Mouse (Mus musculus) mesoderm, embryonic 11.5 days (tissue): Measurements from ENCODE around the gene Ftl1.
A peak's percentile ranks its signal among the peaks of the same experiment; 100 is the strongest.
"Not testable (repeated sequence)": the region's sequence is repeated elsewhere in the genome, so short reads cannot be mapped to it uniquely, and the experiment has no call there.

Experiments
- DNase-seq: peaks from one replicate; pipeline ENCODE4 v3.0.0-alpha.2; 2012; ENCODE audit warnings: low read depth, low spot score

The Ftl1 gene

DNA sequence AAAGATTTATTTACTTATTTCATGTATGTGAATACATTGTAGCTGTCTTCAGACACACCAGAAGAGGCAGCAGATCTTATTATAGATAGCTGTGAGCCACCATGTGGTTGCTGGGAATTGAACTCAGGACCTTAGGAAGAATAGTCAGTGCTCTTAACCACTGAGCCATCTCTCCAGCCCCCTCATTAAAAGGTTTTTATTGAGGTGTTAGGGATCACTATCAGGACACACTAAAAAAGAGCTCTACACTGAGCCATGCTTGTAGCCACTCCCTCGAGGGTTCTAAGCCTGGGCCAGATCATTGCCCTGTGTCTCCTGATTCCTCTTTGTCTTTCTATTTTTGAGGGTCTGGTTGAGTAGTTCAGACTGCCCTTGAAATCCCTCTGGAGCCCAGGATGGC, 16.8 kb upstream of the Ftl1 start:
- DNase-seq = no peak

DNA sequence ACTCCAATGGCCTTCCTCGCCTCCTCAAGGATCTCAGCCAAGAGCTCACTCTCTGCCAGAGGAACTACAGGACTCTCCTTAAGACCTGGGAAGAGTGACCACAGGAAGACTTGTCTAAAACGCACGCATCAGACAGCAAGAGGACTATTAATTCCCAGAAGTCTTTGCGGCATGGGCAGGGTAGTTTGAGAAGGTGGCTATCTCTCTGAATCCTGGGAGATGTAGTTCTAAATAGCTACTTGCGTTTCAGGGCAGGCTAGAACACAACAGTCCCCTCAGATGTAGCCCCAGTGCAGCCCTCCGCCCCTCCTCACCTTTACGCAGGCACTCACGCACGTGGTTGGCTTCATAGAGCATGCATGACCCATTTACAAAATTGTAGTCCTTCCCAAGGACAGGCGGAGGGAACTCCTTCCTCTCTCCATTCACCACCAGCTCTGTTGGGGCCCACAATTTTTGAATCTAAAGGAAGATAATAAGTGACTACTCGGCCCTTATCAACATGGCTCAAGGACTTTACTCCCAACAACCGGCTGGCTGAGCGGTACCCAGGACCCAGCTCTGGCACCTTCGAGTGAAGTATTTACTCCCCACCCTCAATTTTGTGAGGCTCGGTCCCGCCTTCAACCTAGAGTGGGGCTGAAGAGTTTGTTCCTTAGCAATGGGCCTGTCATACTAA, 15.7 kb upstream of the Ftl1 start:
- DNase-seq = no peak

DNA sequence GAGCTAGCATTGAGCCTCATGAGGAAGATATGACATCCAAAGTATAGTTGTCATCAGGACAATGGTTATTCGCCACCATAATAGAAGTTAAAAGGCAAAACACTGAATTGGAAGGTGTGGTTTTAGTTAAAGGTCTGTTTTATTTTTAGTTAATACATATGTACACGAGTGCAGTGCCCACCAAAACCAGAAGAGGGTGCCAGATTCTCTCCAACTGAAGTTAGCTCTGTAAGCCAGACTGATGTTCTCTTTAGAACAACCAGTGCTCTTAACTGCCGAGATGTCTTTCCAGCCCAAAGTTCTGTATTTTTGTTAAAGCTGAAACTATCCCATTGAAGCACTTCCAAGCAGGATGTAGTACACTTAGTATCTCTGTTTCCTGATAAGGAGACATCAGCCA, 11.2 kb upstream of the Ftl1 start:
- DNase-seq = peak; percentile 69

DNA sequence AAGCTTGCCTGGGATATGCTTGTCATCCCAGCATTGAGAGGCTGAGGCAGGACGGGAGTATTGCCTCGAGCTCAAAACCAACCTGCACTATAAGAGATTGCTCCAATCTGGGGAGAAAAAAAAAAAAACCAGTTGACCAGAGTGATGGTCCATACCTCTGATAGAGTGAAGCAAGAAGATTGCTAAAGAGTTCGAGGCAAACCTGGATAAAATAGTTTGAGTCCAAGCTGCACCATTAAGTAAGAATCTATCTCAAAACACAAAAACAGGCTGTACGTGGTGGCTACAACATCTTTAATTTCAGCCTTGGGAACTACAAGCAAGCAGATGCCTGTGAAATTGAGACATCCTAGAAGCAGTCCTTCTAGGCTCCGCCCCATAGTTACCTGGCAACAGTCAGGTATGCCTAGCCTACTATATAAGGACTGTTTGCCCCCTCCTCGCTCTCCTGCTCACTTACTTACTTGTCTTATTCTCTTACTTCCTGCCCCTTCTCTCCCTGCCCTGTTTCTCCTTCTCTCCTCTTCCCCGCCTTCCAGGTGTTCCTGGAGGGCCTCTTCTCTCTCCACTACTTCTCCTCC, 7.5 kb upstream of the Ftl1 start:
- no peak for DNase-seq

DNA sequence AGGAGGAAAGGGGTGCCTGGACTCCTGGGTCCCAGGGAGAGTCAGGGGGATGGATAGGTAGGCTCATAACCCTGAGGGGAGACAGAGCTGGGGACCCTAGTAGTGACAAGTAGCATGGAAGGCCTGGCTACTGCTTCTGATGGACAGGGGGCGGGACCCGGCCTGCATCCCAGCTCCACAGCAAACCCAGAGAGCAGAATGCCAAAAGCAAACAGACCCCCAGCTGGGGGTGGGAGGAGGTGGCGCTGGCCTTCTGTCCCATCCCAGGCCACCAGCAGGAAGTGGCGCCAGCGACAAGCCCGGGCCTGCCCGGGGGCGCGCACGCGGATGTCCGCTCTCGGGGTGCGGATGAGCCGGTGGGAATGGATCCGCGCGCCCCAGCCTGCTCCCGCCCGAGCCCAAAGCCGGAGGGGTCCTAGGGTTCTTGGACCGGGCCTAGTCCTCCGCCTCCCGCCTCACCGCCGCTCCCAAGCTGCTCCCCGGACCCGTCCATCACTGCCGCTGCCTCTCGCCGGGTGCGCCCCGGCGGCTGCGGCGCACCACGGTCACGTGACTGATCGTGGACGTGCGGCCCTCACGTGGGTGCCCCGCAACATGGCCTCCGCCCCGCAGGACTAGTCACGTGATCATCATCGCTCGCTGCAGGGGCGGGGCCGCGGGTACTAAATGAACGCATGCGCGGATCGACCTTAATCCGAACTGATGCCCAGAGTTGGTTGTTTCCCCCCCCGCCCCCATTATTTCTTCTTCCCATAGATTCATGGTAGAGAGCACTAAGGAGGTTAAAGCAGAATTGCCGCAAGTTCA, 6.8 kb upstream of the Ftl1 start, which contains the start of gene Bax:
Gene Bax, minus strand, starts transcription at position 616 of the 807 bp plus-strand sequence.
- DNase-seq = peak; percentile 98

DNA sequence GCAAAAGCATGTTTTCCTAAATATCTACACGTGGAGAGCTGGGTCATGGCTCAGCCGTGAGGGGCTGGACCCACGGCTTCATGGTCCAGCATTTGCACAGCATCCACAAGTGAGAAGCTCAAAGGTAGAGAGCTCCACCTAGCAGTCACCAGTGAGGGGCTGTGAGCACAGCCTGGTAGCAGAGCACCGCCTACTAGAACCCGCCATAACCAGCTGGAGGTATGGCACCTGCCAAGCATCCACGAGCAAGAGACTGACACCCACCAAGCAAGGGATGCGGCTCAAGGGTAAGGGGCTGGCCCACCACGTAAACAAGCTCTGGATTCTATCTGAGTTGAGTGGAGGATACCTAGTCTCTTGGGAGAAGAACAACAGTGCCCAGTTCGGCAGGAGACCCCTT, 5.9 kb upstream of the Ftl1 start:
- no peak for DNase-seq

DNA sequence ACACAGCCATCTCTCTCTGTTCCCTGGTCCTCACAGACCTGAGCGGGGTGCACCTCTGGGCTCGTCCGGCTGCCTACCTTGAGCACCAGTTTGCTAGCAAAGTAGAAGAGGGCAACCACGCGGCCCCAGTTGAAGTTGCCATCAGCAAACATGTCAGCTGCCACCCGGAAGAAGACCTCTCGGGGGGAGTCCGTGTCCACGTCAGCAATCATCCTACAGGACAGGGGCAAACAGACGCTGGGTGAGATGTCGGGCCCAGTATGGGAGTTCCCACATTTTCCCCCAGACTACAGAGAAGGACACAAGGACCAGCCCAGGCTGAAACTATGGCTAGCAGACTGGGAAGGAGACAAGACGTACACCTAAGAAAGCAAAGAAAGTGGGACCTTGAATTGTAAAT, 5.4 kb upstream of the Ftl1 start:
- no peak for DNase-seq

DNA sequence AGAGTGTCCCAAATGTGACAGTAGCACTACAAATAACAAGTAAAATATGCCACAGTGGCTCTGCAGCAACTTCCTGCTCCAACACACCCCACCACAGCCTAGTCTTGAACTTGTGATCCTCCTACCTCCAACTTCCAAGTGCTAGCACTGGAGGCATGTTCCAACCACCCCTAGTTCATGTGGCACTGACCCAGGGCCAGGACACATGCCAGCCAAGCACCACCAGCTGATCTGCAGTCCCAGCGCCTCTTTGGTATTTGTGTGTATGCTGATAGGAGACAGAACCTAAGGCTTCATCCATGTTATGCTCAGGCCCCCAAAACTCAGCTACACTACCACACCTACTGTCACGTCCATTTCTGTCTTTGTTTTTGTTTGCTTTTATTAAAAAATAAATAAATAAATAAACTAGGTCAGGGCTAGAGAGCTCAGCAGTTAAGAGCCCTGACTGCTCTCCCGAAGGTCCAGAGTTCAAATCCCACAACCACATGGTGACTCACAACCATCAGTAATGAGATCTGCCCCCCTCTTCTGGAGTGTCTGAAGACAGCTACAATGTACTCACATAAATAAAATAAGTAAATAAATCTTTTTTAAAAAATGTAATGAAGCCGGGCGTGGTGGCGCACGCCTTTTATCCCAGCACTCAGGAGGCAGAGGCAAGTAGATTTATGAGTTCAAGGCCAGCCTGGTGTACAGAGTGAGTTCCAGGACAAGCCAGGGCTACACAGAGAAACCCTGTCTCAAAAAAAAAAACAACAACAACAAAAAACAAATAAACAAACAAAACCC, 4.5 kb upstream of the Ftl1 start:
- no peak for DNase-seq

DNA sequence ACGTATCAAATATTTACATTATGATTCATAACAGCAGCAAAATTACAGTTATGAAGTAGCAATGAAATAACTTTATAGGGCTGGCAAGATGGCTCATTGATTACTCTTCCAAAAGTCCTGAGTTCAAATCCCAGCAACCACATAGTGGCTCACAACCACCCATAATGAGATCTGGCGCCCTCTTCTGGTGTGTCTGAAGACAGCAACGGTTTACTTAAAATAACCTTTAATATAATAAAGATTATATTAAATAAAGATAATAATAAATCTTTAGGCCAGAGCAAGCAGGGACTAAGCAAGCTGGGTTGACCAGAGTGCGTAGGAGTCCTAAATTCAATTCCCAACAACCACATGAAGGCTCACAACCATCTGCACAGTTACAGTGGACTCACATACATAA, 3.2 kb upstream of the Ftl1 start:
- DNase-seq = not testable (repeated sequence)

DNA sequence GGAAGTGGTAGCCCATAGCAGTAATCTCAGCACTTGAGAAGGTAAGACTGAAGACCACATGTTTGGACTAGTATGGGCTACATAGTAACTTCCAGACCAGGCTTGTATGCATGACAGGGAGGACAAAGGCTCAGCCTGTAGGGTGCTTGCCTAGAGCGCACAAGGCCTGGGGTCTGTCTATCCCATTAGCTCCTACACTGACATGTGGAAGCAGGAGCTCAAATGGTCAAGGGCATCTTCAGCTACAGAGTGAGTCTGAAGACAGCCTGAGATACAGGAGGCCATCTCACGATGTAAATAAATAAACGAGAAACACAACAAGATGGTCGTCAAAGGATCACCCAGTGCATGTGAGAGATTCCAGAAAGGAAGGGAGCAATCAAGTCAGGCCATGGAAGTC, 2.6 kb upstream of the Ftl1 start:
- no peak for DNase-seq

DNA sequence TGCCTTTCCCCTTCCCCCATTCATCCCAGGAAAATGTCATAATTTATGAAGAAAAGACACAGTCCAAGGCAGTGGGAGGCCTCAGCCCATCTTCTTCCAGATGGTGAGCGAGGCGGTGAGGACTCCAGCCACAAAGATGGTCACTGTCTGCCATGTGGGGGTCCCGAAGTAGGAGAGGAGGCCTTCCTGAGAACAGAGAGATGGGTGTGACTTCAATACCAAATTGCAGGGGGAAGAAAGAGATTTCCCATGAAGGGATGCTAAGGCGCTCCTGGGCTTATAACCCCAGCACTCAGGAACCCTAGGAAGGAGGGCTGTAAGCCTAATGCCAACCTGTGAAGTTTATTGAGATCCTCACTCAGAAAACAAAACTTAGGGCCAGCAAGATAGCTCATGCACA, 2.1 kb upstream of the Ftl1 start:
- DNase-seq = no peak

DNA sequence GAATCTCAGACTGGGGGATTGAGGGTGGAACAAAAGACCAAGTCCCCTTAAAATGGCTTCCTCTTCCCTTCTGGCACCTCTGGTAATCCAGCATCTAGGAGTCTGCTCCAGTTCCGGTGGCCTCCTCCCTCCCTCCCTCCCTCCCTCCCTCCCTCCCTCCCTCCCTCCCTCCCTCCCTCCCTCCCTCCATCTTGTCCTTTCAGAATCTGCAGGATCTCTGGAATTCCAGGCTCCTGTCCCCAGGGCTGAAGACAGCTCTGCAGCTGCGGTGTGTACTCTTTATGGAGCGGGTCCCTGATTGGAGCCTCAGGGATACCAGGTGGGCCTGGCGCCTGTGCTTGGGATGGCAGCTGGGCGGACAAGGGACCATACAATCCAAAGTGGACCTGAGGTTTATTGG, 1.6 kb upstream of the Ftl1 start:
- no peak for DNase-seq

DNA sequence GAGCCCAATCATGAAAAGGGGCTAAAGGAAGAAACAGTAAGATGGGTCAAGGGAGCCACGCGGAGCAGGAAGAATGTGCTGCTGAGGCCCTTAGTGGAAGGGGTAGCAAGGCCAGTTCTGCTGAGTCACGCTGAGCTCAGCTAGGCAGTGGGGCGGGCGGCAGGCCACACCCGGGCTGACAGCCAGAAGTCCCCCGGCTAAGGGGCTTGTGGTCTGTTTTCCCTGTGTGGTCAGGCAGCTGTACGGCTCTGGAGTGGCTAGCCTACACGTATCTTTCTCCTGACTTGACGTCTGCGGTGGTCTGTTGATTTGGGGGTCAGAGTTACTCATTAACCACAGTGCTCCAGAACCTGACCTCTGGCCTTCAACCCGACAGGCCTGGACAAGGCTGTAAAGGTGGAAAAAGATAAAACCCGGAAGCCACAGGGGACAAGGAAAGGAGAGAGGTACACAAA, 1.2 kb upstream of the Ftl1 start:
- peak; percentile 40 for DNase-seq

DNA sequence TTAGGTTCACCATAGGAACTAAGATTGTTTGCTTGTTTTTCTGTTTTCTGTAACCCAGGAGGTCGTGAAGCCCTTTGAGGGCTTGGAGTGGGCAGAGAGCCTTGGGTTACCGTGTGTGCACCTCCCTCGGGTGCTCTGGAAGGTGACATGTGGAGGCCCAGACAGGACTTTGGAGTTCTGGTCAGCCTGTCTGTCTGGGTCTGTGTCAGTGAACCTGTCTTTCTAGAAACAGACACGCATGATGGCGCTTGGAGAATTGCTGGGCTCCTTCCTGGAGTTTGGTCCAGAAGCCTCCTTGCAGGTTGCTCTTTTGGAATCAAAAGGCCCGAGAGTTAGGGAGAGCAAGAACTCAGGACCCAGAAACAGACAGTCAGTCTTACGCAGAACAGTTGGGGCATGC, 693 bp upstream of the Ftl1 start:
- no peak for DNase-seq

DNA sequence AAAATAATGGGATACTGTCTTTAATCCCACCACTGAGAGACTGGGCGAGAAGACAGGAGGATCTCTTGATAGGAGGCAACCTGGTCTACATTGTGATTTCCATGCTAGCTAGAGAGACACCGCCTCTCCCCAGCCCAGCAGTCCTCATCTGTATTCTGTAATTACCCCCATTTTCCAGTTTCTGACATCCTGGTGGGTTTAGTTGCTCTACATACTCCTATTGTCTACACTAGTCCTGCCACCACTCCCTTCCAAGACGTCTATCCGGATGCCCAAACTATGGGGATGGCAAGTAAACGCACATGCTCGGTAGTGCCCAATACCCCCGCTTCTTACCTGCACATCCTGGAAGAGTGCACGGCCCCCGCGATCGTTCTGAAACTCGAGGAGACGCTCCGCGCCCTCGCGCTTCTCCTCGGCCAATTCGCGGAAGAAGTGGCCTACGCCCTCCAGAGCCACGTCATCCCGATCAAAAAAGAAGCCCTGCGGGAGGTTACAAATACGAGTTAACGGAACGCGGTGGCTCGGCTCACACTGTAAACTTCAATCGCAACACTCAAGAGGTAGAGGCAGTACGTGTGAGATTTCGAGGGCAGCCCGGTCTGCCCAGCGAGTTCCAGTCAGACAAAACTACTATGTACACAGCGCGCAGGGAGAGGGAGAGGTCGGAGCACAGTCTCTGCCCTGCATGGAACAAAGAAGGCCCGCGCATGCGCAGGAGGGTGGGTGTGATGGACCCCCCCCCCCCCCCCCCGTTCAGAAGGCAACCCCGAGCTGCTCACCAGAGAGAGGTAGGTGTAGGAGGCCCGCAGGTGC, 728 bp downstream of the Ftl1 start:
- peak; percentile 81 for DNase-seq

DNA sequence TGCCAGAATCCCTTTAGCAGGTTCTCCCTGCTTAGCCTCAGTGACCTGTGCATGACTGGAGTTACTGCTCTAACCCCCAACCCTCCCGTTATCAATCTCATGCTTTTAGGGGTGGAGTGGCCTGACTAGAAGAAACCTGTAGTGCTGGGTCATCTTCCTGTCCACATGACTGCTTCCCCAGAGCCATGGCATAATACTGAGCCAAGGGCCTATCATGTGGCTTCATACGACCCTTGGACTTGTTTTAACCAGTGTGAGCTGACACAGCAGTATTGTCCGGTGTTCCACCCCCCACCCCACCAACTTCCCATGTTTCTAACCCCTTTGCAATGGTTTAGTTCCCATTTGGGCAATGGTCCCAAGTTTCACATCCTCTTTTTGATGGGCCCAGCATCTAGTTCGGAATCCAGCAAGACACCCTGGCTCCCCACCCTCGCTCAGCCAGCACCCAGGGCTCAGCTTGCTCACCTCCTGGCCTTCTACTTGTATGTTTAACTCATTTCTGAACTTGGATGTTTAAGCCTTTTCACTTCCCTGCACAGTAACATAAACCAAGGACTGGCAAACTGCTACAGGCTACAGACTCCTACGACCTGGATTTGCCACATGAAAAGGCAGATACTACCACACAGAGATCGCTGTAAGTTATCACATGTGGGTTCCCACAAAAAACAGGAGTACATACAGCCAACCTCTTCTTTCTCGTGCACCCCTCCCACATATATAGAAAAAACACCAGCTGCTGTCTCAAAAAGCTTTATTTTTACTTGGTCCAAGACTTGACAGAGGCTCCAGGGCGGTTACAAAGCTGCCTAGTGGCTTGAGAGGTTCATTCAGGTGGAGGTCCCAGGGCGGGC, 2.3 kb downstream of the Ftl1 start:
- DNase-seq = no peak

DNA sequence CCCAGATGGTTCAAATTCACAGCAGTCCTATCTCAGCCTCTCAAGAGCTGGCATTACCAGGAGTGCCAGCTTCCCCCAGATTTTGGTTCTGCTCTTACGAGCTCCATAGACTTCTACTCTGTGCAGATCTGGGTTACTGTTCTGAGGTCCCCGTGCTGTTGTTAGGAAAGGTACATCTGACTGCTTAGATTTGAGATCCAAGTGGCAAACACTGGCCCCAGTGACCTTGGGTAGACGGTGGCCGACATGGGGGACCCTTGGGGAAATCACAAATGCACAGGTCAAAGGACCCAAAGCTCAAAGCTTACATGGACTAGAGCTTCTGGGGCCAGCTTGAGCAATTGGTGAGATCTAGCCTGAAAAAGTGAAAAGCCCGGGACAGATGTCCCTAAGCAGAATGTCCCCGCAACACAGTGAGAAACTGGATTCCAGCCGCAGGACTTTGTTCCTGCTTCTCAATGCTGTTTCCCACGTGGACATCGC, 2.9 kb downstream of the Ftl1 start:
- no peak for DNase-seq

DNA sequence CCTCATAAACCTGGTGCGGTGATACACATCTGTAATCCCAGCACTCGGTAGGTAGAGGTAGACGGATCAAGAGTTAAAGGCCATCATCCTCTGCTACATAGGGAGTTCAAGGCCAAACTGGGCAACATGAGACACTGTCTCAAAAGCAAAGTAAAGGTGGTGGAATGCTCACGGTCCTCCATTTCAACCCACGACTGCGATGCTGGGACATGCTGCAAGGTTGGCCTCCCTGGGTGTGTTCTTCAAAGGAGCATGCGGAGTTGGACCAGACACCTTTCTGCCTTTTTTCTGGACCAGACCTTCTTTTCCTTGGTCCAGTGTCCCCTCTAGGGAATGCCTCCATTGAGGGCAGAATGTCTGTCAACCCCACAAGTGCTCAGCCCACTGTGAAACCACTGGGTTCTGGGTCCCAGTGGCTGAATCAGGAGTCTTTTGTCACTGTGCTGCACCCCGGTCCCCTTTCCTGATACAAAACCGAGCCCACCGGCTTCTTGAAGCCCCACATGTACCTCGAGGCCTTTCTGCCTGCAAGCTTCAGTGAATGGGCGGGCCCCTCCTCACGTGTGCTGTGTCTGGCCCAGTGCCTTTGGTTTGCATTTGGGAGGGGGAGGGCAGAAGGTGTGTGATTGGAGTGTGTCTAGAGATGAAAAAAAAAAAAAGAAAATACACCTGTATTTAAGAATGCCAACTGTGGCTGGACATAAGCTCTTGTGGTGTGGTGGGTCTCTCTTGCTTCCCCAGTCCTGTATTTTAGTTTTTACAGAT, 3.6 kb downstream of the Ftl1 start:
- no peak for DNase-seq

DNA sequence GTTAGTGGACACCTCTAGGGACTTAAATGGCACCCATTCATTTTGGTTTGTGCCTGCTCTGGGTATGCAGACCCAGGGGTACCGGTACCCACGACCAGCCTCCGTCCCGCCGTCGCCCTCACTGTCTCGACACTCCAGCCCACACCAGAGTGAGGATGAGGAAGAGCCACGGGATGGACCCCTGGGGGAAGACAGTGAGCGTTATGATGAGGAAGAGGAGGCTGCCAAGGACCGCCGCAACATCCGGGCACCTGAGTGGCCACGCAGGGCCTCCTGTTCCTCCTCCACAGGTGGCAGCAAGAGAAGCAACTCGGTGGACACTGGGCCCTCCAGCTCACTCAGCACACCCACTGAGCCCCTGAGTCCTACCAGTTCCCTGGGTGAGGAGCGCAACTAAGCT, 4.7 kb downstream of the Ftl1 start:
- no peak for DNase-seq
